Mouse (Mus musculus): ENCODE measurements at regions not wholly inside any gene's neighbourhood (a gene's known extent, or its start where the extent isn't known, plus 50 kb on each side); places are given as distances from the start of the nearest gene placed in this dataset.

DNA sequence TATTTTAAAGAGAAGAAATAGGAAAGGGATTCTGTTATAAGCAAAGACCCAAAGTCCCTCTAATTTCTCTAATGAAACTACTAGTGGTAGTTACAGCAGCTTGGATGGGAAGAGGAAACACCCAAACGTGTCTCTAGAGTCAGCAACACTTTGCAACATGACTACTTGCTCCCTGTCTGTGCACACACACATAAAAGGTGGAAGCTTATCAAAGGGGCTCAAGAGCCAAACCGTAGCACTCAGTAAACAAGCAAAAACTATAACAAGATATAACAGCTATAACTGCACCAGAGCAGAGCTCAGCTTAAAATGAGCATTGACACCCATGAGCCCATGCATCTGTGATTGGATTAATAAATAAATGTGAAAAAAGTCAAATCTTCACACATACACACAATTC, 262.5 kb upstream of the Ppargc1a start:
- DNase-seq = no peak

DNA sequence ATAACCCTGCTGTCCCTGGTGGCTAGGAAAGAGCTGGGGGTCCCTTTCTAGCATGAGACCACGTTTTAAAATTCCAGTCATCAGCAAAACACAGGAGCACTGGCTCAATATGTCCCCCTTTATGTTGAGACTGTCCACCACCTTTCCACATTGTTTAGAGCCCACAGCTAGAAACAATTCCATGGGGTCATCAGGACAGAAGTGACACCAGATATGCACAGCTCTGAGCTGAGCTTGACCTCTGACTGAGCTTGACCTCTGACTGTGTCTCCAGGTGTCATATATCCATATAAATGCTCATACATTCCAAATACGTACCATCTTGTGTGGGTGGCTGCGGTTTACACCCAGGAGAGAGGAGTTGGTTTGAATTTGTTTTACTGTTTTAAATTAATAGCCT, 262.1 kb upstream of the Ppargc1a start:
- no peak for DNase-seq

DNA sequence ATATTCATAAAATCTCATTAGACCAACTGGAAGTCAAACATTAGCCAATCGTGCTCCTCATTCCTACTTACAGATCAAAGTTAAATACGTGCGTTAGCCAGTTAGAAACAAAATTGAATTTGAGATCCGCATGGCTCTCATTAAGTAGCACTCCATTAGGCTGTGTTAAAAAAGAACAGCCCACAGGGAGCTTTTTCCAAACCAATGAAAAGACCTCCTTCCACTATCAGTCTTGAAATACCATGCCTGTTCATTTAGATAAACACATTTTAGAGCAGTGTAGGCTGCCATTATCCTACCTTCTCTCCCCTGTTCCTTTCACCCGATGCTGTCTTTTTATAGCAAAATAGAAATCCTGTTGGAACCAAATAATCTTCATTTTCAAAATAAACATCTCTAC, 261.5 kb upstream of the Ppargc1a start:
- no peak for DNase-seq

DNA sequence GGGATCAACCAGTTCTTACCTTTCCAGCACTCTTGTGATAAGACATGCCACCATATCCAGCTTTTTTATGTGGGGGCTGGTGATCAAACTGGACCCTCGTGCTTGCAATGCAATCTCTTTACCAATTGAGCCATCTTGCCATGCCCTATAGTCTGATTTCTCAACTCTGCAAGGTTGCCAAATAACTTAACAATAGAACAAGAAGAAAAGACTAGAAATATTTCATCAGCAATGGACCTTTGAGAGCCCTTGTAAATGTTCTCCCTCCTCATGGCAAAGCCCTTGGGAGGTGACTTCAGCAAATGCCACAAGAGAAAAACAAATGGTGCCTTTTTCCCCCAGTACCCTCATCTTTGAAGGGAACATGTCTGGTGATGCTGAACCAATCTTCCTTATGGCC, 258.7 kb upstream of the Ppargc1a start:
- DNase-seq = no peak

DNA sequence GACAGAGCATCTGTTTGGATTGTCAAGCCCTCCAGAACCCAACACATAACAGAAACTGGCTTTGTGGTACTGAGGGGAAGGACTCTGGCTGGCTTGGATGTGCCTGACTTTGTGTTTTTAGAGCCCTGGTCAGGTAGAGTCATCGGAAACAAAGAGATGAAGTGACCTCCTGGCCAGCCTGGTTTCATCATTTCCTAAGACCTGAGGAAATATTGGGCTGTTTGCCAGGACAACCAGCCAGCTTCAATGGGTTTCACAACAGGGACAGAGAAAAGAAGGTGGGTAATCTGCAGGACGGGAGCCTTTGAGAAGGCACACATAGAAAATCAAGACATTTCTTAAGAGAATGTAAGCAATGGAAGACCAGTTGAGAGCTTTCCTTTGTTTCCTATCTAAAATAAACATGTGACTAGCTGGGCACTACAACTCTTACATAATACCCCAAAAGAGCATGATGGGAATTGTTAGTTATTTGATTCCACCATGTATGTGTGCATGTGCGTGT, 258.1 kb upstream of the Ppargc1a start:
- DNase-seq = no peak

DNA sequence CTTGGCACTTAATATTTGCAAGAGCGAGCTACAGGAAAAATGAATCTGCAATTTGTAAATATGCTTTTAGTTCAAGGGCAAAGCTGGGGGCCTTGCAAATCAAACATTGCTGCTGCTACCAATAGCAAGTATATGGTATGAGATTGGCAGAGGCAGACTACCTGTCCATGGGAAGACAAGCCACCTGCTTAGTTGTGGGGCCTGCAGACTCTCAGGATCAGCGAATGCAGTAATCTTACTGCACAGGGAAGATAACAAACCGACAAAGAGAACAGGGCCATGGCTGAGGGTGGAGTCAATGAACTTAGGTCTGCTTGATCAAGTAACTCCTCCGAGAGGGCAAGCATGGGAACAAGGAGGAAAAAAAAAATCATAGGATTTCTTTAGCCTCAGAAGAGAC, 257.2 kb upstream of the Ppargc1a start:
- DNase-seq = no peak

DNA sequence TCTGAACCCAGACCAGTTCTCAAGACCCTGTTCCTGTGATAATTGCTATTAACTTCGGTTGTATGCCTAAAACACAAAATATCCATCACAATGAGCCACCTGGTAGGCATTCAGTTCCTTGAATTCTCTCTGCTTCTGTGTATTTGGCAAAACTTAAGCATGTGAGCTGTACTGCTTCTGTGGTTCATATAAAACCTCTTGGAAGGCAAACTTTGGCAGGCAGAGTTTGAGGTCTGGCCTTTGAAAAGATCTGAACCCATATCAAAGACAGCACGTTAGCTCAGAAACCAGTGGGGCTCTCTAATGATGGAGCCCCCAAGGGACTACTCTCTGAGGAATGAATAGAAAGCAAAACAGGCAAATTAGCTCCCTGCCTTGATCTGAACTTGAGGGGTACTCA, 256.1 kb upstream of the Ppargc1a start:
- DNase-seq = no peak

DNA sequence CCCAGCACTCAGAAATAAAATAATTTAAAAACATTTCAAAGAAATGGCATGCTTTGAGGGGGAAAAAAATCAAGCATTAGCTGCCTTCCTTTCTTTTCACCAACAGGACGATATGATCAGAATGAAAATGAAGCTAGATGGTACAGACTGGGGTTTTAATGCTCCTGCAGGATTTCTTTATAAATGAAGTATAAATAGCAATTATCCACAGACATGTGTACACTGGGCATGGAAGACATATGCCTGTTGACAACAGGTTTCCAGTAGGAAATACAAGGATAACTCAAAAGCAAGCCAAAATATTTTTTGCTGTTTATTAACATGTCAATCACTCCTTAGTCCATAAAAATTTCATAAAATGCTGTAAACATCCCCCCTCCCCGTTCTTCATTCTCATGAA, 248.7 kb upstream of the Ppargc1a start:
- DNase-seq = no peak

DNA sequence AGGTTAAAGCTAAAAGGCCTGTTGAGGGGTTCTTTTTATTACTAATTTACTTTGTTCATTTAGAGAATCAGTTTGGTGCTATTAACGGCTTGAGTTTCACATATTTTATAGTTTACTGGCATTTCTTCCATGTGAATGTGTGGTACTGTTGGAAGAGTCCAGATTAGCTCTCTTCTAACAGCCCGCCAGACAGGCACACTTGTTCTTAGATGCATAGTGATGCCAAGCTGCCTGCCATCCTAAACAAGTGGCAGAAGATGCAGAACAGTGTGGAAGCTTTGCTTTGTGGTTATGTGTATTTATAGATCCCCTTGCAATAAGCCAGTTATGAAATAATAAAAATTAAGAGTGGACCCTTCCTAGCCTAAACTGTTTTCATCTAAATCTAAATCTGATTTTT, 244.2 kb upstream of the Ppargc1a start:
- DNase-seq = peak; percentile 41

DNA sequence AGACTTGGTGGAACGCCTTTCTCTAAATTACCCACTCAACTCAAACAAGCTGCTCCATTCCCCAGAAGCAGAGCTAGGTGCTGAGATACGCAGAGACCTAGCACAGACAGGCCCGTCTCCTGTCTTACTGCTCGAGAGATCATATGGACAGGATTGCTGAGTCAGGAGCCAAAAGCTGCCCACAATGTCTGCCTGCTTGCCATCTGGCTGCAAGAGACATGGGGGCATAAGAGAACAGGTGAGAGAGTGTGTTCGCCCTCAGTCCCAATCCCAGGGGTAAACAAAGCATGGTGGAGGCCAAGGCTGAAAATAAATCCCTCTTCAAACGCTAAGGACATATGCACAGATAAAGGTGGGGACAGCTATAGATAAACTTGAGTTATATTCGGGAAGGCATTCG, 234.0 kb upstream of the Ppargc1a start:
- DNase-seq = no peak

DNA sequence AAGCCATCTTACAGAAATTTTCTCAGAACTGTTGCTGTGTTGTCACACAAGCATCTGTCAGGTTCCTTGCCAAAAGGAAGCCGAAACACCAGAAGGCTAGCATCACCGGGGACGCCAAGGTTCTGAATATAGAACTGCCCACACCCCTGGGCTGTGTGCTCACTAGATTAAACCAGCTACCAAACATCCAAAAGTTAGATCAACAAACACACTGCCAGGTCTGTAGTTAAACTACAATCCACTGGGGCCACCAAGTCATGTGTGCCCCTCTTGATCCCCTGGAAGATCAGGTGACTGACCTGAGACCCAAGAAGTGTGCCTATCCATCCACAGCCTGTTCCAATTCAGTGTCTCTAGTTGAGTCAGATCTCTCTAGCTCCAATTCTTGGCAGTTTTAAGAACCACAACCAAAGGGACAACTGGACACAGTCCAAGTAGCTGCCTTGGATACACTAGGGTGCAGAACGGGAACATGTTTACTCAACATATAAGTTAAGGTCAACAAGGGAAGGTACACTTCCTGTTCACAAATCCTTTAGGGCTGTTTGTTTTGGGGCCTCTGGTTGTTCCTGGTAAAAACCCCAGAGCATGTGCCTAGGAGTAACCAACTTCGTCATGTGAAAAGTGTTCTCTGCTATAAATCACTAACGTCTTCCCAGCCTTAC, 232.0 kb upstream of the Ppargc1a start:
- DNase-seq = peak; percentile 38

DNA sequence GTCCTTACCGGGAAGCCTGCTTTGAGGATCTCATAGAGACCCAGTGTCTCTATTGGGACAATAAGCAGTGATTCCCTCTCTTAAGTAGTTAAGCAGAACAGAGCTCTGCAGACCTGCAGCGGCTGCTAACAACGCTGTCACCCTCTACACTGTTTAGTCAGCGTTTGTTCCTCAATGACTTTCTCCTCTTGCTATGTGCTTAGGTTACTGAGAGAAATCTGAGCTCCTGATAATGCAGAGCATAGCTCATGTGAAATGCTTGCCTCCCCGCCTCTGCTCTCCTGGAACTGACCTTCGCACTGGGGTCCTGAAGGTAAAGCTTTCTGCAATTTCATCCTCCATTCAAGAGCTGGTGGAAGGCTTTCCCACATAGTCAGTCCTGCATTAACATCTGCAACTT, 226.6 kb upstream of the Ppargc1a start:
- DNase-seq = no peak

DNA sequence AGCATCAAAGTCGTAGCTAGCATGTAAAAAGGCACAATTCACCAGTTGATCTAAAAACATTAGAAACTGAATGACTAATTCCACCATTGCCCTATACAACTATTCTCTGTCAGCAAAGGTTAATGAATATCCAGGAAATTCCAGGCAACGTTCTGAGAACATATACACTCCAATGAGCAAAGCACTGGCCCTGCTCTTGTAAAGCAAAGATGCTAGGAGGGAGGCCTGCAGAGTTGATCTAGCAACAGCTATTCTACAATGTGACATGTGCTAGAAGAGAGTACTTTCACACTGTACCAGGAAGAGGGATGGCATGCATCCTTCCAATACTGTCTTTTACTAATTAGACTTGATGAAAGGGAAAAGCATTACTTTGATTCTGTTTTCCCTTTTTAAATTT, 225.4 kb upstream of the Ppargc1a start:
- DNase-seq = no peak

DNA sequence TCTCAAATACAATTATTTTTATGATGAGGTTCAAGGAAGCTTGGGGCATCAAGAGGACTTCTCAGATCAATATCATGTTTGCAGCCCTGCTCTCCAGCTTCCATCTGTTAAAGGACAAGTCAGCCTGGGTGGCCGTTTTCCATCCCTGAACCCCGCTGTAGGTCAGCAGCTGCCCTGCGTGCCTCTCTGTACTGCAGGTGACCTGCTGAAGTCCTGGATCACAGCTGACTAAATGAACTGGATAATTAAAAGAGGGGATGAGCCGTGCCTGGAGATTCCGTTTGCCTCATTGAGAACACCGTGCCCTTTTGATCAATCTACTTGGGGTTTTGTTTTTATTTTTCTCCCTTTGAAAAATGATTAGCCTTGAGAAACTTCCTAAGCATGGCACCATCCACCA, 221.2 kb upstream of the Ppargc1a start:
- DNase-seq = no peak

DNA sequence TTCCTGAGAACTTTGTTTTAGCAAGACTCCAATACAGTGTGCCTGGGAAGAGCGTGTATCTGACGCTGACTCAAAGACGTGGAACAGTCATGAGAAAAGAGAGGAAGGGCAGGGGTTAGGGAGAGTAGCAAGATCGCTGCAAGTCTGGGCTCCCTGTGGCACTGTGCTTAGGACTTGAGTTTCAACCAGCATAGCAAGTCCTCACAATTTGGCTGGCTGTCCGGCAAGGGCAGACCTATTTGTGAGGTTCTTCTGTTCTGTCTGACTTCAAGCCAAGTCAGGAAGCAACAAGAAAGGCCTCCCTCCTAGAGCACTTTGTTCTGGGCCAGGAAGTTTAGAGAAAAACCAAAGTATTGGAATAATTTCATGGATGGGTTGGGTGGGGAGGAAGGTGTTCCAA, 216.0 kb upstream of the Ppargc1a start:
- DNase-seq = peak; percentile 33

DNA sequence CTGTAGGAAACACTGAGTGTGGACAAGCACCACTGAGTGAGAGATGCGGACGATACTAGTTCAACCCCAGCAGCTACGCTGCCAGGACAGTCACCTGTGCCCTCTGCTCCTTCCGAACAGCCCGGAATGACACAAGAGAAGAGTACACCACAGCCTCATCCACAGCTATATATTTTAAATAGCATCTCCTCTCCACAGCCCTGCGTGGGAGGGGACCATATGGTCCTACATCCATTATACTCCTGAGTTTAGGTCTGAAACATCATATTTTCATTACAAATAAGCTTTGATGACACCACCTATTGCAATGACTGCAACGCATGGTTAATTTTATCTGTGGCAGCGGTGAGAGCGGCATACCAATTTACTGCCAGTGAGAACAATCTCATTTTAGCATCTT, 215.6 kb upstream of the Ppargc1a start:
- DNase-seq = no peak

DNA sequence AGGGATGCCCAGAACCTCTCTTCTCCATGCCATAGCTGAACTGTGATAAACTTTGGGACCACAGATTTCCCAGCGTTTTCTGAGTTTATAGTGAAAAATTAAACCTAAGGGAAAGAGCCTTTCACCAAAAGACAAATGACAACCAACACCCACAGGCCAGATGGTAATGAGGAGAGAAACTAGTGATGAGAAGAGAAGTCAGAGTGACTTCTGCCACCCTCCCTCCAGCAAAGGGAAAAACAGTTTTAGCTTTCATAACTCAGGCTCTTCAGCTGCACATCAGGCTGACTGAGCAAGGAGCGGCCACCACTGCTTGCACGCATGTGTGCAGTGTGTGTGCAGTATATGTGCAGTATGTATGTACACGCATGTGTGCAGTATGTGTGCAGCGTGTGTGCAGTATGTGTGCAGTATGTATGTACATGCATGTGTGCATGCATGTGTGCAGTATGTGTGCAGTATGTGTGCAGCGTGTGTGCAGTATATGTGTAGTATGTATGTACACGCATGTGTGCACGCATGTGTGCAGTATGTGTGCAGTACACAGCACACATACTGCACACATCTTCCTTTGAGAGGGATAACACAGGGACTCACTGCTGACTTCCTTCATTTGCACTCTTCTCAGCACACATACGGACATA, 208.1 kb upstream of the Ppargc1a start:
- peak; percentile 53 for DNase-seq

DNA sequence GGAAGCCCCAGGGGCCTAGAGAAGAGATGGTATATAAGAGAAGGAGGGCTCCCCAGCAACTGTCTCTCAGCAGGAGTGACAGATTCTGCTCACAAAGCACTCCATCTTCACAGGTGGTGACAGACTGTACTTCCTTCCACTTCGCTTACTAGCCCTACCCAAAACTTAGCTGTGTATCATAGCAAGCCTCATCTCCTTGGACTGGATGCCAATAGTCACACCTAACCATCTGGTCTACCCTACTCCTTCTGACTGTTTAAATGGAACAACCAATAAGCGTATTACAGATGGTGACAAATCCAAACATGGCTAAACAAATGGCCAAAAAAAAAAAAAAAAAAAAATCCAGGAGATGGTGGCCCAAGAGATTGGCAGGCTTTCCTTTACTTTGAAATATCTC, 204.1 kb upstream of the Ppargc1a start:
- DNase-seq = no peak

DNA sequence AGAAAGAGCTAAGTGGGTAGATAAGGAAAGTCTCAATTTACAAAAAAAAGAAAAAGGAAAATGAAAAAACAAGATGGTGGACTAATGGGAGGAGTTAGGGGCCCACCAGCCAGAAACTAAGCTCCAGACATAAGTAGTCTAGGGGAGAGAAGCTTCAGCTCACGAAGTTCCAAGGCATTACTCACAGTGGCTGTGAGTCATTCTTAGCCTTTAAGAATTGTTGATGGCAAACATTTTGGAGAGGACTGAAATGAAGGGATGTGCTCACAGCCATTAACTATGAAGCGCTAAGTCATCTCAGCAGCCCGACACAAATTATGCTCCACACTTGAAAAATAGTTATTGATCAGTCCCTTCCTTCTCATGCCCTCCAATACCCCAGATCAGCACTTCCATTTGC, 198.6 kb upstream of the Ppargc1a start:
- no peak for DNase-seq

DNA sequence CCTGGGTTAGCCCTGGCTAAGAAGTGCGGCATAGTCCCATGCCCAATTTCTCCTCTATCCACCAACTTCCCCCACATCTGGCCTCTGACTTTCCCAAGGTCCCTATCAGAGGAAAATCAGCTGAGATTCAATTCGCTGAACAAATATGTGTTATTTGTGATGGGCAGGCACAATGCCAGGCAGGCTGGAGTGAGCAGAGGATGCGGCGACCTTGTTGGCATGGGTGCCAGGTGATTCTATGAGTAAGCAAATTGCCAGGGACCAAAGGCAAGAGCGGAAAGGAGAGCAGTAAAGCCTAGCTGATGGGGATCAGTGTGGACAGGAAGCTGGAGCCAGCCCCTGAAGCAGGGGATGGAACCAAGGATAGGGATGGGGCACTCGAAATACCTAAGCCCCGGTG, 196.9 kb upstream of the Ppargc1a start:
- DNase-seq = no peak

DNA sequence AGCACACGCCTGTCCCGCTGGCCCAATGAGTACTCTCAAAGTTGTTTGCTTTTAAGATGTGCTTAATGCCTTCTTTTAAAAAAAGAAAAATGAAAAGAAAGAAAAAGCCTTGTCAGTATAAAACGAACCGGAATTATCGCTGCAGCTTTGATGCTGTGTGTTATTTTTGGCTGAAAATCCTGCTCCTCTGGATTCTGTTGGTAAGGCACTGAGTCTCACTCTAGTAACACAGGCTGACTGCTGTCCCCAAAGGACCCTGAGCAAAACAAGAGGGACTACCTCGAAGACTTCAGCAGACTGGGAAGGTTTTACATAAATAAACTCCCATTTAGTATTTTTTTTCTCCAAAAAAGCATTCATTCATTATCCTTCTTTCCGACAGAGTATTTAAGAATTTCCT, 196.1 kb upstream of the Ppargc1a start:
- DNase-seq = no peak

DNA sequence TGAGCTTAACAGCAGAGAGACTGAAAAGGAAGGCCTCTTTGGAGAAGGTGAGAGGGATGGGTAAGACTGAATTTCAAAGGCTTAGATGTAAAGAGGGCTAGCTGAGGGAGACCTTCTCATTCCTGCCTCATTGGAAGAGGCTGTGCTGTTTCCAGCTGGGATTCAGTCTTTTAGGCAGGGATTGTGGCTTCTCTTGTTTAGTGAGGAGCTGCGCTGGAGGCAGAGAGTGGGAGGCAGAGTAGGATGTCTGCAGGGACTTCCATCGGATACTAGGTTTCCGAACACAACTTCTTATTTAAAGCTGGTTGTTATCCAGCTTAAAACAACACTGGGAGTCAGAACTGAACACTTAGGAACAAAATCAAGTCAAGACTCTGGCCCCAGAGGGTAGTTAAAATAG, 194.8 kb upstream of the Ppargc1a start:
- DNase-seq = no peak

DNA sequence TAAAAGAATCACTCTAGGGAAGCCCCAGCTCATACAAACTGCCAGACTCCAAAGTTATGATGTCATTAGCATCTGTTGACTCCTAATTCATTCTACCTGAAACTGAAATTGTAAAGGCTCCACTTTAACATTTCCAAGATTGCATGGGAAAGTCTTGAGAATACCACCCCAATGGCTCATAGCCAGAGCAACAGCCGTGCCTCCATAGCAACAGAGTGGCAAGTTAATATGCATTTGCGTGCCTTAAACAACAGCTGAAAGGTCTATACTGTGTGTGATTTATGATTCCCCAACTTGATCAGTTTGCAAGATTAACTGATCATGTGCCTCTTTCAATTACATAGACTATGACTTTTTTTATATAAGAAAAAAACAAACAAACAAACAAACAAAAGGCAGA, 190.8 kb upstream of the Ppargc1a start:
- DNase-seq = no peak

DNA sequence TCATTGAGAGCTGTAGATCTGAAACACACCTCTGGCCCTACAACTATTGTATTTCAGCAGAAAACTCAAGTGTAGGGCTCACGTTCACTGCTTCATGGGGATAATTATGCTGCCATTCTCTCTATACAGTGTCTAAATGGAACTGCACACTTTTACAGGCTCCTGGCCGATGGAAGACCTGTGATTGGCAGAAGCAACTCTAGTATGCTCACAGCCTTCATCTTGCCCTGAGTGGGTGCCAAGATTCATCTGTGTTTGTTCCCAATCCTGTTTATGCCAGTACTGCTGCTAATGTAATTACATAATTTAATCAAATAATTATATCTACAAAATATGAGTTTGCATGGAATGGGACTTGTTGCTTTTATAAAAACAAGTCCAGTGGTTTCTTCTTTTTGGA, 190.3 kb upstream of the Ppargc1a start:
- peak; percentile 30 for DNase-seq

DNA sequence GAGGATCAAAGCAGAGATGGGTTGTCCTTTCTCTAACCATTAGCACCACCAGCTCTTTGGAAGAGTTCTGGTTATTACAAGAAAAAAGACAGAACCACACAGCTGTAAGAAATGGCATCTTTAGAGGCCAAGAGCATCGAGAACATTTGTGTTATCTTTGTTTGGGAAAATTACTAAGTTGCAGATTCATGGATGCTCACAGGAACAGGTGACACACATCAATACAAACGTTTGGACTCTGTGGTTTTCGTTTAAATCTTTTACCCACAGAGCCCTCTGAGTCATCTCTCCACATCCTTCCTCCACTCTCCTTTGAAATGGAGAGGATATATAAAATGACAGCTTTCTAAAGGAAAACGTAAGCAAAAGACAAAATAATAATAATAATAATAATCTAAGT, 184.5 kb upstream of the Ppargc1a start:
- DNase-seq = no peak
